Mouse (Mus musculus) ES-CJ7 (cell line): ENCODE measurements around the gene Efnb1.
"Not testable (repeated sequence)": the region's sequence is repeated elsewhere in the genome, so short reads cannot be mapped to it uniquely, and the experiment has no call there.

Source experiments
- DNase-seq: peaks from one replicate; pipeline ENCODE4 v3.0.0; 2011; ENCODE audit warnings: low read depth, low spot score

Gene Efnb1

DNA sequence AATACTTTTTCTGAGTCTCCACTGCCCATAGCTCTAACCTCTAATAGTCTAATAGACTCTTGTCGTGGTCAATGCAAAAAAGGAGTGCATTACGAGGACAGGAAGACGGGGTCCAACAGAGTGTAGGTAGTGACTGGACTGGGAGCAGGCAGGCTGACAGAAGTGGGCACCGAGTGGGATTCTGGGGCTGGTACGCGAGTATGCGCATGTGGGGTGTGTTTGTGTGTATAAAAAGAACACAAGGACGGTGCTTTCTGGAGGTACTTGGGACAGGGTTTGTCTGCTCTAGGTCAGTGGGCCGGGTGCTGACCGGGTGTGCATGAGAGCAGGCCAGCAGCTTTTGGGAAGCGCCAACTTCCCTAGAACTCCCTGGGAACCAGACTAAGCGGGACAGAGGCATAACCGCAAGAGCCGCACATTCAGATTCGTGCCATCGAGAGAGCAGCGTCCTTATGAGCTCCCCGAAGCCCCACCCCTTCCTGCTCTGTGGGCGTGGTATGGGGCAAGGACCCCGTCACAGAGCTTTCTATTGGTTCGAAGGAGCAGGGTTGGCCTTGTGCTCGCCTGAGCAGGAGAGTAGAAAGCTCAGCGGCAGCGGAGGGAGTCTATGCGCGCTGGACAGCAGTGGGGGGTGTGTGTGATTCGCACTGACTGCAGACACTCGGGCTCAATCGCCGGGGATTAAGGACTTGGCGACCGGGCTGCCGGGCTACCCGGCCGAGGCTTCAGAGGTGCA lies at the start of gene Efnb1:
Efnb1 (plus strand) TSS at position 608 of the 736 bp plus-strand sequence.
- peak; percentile 90 for DNase-seq

DNA sequence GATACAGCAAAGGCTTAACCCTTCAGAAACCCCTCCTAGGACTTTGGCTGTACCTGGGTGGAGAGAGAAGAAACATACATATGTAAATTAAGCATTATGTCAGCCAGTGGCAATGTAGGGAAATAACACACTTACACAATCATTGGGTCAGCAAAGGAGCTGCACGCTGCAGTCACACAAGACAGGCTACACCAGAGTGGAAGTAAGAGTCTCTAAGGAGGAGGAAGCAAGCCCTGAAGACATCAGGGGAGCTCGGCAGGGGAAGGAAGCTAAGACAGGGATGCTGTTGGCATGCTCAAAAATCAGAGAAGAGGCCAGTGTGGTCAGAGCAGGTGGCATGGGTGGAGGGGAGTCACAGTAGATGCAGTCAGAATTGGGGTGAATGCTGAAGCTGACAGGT lies 43.2 kb upstream of the Efnb1 start:
- DNase-seq: no peak

DNA sequence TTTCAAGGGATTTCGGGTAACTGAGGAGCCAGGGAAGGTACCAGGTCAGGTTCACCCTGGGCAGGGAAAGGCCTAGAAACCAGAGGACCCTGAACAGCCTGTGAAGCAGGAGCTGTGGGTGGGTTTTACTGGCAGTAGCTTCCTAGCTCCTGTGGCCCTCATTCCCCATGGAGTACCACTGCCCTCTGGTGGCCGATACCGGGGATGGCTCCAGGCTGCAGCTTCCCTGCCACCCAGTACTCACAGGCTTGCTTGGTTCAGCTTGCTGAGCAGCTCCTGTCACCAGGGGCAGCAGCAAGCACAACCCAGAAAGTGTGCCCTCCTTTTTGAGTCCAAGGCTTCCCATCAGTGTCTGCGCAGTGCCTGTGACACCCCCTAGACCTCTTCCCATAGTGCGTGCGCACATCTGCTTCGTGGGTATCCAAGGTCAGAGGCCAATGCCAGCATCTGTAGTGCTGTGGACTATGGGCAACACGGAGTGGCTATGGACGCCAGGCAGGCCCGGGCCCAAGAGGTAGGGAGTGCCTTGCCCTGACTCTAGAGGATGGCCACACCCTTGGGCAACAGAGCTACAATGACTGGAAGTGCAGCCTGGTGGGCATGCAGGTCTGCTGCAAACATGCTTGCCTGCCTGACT lies 24.7 kb upstream of the Efnb1 start:
- not testable (repeated sequence) for DNase-seq

DNA sequence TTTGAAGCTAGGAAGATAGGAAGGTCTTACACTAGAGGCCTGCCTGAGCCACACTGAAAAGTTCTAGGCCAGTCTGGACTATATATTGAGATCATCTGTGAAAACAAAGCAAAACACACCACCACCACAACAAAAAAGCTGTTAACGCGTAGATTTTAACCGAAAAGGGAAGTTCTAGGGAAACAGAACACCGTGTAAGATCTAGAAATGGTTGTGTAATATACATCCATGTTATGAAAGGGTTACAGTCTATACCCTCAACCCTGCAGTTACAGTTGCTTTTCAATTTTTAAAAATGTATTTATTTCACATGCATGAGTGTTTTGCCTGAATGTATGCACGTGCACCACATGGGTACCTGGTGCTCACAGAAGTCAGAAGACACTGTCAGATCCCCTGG lies 16.4 kb upstream of the Efnb1 start:
- DNase-seq: no peak

DNA sequence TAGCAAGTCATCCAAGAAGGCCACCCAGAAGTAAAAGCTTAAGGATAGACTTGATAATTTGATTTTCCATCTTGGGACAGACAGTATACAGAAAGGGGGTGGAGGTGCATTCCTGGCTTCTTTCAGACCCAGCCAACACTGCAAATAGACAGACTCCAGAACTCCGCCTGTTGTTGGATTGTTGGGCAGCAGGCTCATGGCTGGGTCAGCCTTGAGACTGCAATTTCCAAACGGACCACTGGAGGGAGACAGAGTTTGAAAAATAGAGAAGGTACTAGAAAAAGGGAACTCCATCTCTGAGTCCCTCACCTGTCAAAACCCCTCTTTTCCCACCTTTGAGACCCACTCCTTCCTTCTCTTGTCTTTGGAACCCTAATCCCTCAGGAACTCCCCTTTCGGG lies 5.9 kb upstream of the Efnb1 start:
- DNase-seq: peak; percentile 25

DNA sequence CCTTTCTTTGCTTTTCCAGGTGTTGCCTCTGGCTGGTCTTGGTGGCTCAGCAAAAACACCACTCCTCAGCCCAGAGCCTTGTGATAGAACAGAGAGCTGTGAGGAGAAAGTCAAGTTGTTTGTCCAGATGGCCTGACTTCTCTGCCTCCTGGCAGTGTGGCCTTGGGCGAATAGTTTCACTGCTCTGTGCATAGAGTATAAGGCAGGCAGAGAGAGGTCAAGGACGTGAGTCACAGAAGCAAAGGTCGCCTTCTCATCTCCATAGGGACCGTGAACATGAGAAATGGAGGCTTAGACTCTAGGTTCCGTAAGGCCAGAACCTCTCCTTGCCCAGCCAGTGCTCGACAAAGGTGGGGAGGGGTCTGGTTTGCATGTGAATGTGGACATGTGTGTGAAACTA lies 3.4 kb upstream of the Efnb1 start:
- no peak for DNase-seq

DNA sequence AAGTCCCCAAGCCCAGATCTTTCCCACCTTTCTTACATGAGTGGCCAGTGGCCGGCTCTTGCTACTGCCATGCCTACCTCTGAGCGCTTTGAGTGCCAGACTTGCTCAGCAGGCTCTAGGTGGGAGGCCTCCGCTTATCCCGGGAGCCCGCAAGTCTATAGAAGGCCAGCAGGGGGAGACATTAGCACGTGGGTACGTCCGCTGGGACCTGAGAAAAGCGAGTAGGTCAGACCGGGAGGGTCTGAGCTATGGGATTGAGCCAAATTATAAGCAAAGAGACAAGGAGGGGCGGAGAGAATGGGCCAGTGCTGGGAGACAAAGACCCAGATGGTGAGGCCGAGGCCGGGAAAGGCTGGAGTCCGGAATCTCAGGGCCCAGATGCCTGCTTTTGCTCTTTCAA lies 1.0 kb upstream of the Efnb1 start:
- peak; percentile 80 for DNase-seq

DNA sequence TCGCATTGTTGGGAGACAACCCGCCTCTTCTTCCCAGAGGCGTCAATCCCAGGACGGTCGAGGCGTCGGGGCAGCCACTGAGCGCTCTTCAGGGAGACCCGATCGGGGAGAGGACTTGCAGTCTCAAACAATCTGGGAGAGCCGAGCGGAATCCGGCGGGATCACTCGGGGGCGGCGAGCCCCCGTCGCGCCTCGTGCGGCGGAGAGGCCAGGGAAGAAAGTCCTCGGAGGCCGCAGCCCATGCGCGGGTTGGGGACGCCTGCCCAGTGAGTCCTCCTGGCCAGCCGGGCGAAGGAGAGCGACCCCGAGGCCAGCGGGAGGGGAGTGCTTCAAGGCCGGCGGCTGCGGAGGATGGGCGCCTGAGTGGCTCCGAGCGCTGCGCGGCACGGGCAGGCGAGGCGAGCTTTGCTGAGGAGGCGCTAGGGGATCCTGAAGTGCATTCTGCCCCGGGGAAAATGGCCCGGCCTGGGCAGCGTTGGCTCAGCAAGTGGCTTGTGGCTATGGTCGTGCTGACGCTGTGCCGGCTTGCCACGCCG lies 569 bp downstream of the Efnb1 start:
- no peak for DNase-seq

DNA sequence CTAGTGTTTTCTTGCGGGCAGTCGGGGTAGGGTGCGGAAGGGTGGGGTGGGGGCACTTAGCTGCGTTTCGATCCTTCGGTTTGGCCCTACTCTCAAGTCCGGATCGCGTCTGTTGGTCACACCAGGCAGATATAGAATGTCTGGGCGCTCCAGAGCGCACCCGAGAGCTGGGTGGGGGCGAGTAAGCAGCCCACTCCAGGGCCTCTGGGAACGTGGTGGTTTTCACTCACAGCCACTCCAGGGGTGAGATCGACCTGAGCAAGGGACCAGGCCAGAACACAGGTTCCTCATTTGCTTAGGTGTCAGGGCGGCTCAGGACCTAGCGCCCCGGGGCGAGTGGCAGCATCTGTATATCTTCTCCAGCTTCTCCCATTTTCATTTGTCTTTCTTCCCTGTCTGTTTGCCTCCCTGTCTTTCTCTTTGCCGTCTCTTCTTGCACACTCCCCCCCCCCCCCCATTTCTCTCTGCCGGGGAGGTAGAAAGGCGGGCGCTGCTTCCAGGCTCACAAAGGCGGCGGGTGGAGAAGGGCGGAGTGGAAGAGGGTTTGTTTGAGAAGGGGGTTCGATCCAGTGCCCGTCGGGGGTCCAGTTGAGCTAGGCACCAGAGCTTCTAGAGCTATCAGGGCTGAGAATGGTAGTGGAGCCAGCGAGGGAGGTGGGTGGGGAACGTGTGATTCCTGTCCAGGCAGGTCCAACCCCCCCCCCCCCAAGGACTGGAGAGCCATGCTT lies 1.4 kb downstream of the Efnb1 start:
- DNase-seq: no peak

DNA sequence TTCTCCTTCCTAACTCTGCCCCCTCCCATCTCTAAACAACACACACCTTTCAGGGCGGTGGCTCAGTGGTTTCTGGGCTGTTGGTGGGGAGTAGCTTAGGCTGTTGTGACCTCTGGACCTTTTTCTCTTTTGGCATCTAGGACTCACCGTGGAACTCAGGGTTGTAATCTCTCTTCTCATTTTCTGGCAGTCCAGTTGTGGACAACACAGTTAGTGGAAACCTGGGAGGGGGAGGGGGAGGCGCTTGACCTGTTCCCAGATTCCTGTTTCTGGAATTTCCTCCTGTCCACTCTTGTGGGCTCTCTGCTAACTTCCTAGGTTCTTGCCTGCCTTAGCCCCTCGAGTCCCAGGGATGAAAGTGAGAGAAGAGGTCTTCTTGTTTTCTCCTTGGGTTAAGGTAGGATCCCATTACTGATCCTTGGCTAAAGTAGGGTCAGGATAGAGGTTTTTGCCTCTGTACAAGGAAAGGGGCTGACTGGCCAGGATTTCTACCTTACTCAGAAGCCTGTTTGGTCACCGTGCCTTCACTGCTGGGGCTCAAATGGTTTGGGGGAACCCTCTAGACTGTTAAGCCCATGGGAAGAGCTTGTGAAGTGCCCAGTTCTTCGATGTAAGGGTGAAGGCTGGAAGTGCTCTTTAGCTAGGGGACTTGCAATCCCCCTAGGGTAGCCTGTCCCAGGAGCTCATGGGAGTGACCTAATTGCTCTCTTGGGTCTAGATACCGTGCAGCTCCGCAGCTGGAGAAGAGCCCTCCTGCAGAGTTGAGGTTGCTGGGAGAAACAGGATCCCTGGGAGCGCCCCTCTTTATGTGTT lies 2.2 kb downstream of the Efnb1 start:
- DNase-seq: no peak

DNA sequence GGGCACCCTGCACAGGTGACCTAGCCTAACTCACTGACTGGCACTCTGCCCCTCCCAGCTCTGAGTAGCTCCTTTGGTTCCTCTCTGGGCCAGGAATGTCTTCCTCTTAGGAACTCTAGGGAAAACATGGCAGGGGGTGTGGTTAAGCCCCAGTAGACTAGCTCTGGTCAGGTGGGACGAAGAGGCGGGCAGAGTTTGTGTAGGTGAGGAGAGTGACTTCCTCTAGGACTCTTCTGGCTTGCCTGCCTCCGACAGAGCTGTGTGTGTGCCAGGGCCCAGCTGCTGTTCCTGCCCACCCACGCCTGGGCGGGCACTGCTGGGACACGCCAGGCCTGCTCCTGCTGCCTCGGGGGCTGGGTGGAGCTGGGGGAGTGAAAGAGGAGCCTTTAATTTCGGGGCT lies 5.1 kb downstream of the Efnb1 start:
- no peak for DNase-seq

DNA sequence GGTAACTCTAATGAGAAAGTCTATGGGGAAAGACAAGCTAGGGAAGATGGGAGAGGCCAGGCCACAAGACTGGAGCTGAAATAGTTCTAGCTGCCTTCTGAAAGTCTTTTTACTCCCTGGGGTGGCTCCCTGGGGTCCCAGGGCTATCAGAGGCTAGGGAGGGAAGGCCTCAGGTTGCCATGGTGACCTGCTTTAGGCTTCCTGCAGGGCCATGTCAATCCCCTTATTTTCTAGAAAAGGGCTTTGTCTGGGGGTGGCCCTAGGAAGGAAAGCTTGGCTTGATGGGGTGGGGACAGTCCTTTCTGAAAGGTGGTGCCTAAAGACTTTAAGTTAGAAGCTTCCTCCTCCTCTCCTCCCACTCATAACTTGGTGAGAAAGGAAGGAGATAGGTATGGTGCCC lies 6.0 kb downstream of the Efnb1 start:
- DNase-seq: no peak

DNA sequence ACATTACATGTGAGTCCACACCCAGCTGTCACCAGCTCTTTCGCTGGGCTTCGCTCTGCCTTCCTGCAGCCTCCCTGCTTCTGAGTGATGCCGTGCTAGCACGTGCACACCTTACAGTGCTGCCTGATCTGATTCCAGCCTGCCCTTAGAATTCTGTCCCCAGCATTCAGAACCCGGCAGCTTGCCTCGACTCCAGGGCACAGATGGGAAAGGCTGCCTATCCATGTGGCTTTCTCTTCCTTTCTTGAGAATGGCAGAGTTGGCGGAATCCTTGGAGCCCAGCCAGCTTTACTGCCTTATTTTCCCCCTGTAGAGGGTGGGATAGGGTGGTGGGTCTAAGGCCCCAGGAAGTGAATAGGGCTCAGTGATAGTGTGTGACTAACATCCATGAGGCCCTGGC lies 9.6 kb downstream of the Efnb1 start:
- no peak for DNase-seq

DNA sequence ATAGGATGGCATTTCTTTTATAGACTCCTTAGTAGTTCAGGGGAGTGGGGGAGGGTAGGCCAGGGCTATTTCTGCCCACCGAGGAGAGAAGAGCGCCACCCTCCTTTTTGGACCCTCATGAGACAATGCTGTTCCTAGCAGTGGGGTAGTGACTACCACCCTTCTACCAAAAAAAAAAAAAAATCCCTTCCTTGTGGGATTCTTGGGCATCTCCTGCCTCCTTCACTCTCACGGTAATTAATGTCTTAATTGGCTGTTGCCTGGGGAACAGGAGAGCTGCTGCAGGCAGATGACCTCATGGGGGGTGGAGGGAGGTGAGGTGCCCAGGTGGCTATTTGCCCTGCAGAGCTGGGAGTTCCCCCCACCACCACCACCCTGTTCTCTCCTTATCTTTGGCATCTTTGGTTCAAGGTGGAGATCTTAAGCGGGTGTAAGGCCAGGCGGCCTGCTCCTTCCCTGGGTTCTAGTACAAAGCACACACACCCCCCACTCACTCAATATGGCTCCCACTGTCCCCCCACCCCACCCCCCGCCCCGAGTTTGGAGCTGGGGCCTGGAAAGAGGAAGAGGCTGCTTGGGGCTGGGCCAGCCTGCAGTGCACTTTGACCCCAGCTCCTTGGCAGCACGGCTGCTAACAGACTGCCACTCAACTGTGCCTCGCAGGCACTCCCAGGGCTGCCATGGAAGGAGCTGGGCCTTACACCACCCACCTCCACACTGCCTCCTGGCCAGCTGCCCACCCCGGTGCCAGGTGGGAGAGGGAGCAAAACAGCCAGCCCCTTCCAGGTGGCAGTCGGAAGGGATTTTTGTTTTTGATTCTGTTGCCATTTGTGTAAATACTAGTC lies 12.4 kb downstream of the Efnb1 start:
- no peak for DNase-seq

DNA sequence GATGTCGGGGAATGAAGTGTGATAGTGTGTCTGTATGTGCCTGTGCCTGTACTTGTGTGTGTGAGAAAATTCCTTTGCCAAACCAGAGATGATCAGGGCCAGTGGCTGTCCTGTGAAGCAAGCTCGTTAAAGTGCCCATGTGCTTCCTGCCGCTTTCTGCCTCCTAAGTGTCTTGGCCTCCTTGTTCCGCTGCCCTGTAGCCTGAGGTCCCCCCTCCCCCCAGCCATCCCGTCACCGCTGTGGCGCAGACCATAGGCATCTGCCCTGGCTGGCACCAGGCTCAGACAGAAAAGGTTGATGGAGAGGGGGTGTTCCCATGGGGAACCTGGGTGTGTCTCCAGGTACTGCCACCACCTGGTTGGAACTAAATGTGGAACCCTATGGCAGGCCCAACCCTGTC lies 13.1 kb downstream of the Efnb1 start:
- no peak for DNase-seq

DNA sequence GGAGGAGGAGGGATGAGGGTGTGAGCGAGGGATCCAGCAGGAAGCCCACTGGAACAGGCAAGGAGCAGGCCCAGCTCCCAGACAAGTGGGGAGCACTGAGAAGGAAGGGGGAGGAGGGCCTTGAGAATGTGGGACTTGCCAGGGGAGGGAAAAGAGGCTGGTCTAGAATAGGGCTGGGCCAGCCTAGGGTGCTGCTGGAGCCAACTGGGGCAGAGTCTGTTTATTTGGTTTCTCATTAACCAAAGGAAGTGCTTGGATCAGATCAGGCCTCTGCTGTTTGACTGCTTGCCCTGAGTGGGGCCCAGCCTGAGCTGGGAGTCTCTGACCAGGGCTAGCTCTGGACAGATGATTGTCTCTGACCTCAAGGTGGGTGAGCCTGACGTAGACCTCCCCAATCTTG lies 14.0 kb downstream of the Efnb1 start:
- no peak for DNase-seq

DNA sequence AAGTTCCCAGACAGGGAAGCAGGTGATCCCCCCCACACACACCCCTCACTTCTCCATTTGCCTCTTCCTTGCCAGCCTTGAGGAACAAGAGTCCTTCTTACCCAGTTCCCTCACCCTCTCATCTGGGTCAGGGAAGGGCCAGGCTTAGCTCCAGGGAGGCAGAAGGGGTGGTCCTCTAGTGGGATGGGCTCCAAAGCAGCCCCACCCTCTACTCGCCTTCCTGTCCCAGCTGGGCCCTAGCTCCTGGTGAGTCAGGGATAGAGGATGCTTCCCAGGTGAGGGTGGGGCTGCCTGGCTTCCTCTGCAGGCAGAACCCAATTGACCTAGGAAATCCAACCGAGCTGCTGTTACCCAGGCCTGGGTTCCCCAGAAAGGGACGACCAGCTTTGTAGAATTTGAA lies 14.8 kb downstream of the Efnb1 start:
- DNase-seq: peak; percentile 18

DNA sequence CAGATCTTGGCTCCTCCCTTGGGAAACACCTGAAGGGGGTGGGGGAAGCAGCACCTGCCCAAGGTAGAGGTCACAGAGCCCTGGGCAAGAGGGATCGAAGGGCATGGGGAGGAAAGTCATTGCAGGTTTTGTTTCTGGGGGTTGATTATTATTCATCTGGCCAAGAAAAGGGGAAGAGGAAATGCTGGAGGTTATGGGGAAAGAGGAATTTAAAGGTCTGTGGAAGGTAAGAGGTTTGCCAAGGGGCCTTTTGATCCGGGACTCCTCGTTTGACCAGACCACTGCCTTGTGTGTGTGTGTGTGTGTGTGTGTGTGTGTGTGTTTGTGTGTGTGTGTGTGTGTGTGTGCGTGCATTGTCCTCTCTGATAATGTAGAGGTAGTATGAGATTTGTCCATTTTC lies 15.5 kb downstream of the Efnb1 start:
- DNase-seq: no peak

DNA sequence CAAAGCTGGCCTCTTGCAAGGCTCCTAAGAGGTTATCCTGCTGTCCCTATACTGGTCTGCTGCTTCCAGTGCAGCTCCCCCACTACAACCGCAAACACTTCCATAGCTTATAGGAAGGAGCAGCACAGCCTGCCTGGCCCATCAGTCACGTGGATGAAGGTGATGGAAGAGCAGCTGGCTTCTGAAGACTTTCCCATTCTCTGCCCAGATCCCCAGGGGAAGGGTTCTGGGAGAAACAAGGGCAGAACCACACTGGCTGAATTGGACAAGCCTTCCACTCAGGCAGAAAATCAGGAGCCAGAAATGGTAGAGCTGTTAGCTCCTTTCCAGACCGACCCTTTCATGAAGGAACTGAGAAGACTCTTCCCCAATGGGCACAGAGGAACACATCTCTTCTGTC lies 16.2 kb downstream of the Efnb1 start:
- no peak for DNase-seq

DNA sequence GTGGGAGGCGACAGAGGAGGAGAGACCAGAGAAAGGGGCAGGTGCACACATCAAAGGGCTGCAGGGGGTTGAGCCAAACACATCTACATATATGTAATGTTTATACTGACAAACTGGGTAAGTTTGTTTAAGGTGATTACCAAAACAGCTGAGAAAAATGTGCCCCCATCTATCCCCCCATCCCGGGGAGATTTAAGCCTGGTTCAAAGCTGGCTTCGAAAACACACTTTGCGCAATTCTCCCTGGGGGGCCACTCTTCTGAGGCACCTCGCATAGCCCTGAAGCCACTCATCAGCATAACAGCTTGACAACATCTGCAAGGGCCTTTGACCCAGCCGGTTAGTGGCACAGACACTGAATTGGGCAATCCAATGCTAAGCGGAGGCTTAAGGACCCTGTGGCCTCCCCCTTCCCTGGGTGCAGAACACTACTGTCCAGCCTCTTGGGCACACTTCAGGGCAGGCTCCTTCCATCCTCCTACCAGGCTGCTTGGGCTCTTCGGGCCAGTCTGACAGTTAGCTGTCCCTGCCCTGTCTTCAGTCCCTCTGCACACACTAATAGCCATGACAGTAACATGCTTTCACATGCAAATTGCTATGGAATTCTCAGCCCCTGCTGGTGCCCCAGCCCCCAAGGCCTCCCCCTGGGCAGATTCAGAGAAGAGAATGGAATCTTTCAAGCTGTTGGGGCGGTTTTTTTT lies 16.8 kb downstream of the Efnb1 start:
- peak; percentile 78 for DNase-seq
